Mouse (Mus musculus) olfactory bulb, adult 2 months (tissue): Measurements from ENCODE around the gene Cnot9.

Source experiments
- CTCF ChIP-seq: fragments of 200-500 bp; IDR thresholded peaks from 2 replicates; pipeline ENCODE4 v1.5.1; 2012; ENCODE audit warnings: low read depth, mild to moderate bottlenecking, low read length, moderate library complexity; ENCODE audit not compliant: insufficient read depth
- POLR2A ChIP-seq: fragments of 200-500 bp; IDR thresholded peaks from 2 replicates; pipeline ENCODE4 v1.6.1; 2012; ENCODE audit warnings: mild to moderate bottlenecking, low read depth, low read length, moderate library complexity; ENCODE audit not compliant: insufficient read depth

- no peak for TF ChIP-seq POLR2A
- no peak for TF ChIP-seq CTCF
Observed at GRCm38 (mm10) chr1:74506471-74506881, 618 bp downstream of the Cnot9 start.
